Mouse (Mus musculus): ENCODE measurements around the gene Fgr.

Gene Fgr

GRCm38 (mm10) chr4:133035446-133035845 is 61.6 kb downstream of the Fgr start:
- no peak for DNase-seq (ENCODE audit: low spot score in 2 of 2)

DNA sequence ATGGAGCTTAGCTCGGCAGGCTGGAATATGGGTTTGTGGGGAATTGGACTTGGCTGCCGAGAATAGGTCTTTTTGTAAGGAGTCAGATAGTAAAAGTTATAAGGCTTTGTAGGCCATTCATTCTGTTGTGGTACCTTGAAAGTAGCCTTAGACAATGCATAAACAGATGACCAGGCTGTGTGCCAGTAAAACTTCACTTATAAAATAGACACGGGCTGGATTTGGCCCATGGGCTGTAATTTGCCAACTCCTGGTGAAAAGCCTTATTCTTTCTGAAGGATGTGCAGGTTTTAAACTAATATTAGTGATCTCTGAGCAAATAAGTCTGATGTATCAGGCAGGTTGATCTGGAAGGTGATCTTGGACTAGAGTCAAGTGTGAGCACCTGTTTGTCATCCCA is 62.1 kb downstream of the Fgr start:
- no peak for DNase-seq (ENCODE audit: low spot score in 2 of 2)

GRCm38 (mm10) chr4:133037293-133037692 is 63.4 kb downstream of the Fgr start:
- DNase-seq (ENCODE audit: low spot score in 2 of 2), result no peak

DNA sequence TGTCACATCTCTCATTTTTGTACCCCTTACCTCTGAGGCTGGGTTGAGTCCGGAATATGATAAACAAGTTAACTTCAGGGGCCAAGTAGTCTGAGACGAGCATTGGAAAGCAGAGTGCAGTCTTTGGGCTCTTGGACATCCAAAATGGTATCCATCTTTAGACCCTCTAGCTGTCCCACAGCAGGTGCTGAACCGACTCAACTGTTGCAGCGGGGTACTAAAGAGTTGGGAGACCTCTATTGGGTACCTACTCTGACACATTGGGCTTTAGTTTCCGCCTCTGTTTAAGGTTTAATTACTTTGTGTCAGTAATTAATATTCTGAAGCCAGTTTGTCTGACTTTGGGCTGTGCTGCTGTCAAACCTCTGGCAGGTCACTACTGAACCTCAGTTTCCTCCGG is 63.9 kb downstream of the Fgr start:
- DNase-seq (ENCODE audit: low spot score in 2 of 2), result no peak

- DNase-seq (ENCODE audit: low spot score in 2 of 2), result no peak
These were observed 64.7 kb downstream of the Fgr start for GRCm38 (mm10) chr4:133038521-133039115.

DNA sequence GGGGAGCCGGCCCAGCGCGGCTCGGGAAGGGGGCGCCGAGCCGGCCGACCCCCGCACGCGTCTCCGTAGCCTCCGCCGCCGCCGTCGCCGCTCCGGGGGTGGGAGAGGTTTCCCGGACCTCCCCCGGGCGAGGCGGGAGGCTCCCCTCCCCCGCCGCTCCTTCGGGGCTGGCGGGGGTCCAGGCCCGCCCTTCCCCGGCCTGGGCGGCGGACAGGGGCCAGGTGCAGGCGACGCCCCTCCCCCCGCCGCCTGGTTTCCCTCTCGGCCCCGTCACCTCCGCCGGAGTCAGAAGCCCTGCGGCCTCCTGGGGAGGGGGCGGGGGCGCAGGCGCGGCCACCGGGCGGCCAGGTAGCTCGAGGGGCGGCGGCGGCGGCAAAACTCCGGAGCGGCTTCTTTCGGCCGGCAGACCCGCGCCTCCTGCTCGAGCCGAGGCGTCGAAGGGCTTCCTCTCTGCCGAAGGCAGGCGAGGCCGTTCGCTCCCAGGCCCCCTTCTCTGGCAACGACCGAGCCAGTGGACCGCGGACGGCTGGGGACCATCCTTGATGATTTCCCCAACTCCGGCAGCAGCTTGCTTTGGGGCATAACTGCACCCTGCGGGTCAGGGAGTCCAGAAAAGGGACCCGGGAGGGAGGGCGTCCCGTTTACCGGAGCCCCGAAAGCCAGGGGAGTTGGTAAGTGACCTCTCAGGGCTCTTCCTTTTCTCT is 65.4 kb downstream of the Fgr start:
- no peak for DNase-seq (ENCODE audit: low spot score in 2 of 2)

DNA sequence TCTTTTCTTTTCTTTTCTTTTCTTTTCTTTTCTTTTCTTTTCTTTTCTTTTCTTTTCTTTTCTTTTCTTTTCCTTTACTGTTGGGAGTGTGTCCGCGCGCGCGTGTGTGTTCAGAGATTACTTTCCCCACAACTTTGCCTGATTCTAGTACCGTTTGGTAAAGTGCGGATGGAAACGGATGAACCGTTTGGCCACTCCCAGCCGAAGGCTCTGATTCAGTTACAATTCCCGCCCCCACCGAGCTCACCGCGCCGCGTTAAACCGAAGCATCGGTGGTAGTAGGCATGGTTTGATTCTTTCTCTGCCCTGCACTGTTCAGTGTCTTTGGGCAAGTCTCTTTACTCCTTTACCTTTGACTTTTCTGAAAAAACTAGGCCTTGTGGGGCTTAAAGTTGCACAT is 65.9 kb downstream of the Fgr start:
- no peak for DNase-seq (ENCODE audit: low spot score in 2 of 2)

- DNase-seq (ENCODE audit: low spot score in 2 of 2), result no peak
These were observed 66.5 kb downstream of the Fgr start for GRCm38 (mm10) chr4:133040241-133040904.

DNA sequence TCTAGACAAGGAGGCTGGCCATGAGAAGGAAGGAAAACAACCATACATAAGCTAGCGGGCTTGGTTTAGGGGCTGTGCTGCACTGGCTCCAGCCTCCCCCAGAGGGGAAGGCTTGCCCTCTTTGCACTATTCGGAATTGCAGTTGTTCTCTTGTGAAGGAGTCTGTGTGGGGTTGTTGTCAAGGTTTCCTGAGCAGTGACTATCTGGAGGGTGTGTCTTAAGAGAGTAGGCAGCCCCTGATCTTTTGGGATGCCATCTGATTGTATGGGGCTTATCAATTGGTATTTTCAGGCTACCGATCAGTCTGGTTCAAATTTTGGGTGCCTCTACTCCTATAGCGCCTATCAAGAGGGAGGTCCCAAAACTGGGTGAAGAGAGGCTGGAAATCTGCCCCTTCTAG is 68.3 kb downstream of the Fgr start:
- no peak for DNase-seq (ENCODE audit: low spot score in 2 of 2)

DNA sequence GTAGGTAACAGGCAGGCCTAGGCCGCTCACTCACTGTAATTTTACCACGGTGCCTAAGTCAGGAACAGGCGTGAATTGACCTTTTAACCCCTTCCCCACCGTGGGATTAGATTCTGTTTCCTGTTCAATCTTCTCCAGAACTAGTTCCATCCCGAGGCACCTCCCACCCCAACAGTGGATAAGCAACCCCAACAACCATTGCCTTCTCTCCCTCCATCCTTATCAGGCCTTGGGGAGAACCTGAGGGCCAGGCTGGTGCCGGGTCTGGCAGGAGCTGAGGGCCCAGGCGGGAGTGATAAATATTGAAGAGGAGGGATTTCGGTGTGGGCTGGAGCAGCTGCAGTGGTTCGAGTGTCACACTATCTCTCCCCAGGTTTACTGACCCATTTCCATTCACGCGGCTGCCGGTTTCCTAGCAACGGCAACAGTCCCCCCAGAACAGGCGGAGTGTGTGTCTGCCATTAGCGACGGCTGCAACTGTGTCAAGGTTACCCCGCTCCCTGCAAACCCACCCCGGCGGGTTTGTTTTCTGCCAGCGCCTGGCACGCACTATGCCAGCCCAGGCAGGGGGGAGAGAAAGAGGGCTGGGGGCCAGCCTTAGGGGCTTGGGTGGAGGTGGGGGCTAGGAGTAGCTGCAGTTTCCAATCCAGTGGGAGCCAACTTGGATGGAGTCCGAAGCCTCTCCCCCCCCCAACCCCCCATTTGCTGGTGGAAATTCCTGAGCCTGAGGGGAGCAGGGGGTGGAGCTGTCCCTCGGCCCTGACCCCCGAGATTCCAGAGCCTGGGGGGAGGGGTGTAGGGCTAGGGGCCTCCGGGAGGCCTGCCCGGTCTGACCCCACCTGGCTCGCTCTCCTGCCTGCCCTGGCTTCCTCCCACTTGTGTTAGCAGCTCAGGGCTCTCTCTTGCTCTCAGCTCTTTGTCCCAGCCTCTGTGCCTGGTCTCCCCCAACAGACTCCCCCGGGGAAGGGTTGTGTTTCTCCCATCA is 69.0 kb downstream of the Fgr start:
- DNase-seq (ENCODE audit: low spot score in 2 of 2), result no peak

GRCm38 (mm10) chr4:133043798-133044646 is 70.1 kb downstream of the Fgr start:
- DNase-seq (ENCODE audit: low spot score in 2 of 2), result no peak

DNA sequence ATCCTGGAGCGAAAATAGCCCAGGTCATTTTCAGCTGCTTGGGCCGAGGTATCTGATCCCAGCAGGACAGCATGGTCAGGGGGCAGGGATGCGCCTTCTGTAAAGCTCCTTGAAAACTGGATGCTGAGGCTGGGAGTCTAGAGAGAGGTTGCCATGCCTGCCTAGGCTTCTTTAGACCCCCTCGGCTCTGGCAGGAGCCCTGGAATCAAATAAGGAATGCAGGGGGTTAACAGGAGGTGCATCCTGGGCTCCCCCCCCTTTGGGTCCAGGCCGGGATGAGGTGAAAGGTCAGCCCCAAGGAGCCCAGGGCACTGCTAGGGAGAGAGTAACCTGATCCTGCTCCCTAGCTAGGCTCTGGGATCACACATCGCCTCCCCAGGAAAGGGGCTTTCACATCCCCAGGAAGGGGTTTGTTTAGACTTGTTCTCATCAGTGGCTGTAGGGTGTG is 70.8 kb downstream of the Fgr start:
- DNase-seq (ENCODE audit: low spot score in 2 of 2), result no peak

GRCm38 (mm10) chr4:133045771-133046474 is 72.0 kb downstream of the Fgr start:
- DNase-seq (ENCODE audit: low spot score in 2 of 2), result no peak

- DNase-seq (ENCODE audit: low spot score in 2 of 2), result no peak
These were observed 72.9 kb downstream of the Fgr start for GRCm38 (mm10) chr4:133046691-133047352.

- DNase-seq (ENCODE audit: low spot score in 2 of 2), result no peak
These were observed 73.6 kb downstream of the Fgr start for GRCm38 (mm10) chr4:133047353-133048105.

GRCm38 (mm10) chr4:133049071-133049920 is 75.4 kb downstream of the Fgr start:
- no peak for DNase-seq (ENCODE audit: low spot score in 2 of 2)

DNA sequence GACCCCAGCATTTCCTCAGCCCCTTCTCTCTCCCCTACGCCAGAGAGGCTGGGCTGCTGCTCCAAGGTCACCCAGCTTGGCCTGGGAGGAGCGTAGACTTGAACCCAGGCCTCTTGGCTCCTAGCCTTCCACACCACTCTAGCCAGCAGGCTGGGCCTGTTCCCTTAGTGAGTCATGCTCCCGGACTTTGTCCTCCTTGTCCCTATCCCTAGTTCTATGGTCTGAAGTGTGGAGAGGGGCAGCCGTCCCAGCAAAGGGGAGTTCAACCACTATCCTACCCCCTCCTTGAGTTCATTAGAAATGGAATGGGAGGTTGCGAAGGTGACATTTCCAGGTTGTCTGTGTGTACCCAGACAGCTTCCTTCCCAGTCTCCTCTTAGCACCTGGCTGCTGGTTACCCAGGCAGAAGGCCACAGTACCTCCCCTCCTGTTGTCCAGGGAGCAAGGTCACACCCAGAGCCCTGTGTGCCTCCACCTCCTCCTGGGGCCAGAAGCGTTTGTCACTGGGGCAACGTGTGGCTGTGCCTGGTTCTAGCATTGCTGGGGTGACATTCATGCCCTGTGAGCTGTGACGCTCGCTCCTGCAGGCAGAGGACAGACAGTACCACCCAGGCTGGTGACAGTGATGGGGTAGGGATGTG is 76.4 kb downstream of the Fgr start:
- no peak for DNase-seq (ENCODE audit: low spot score in 2 of 2)
